Mouse (Mus musculus): ENCODE results near the gene Wipi2. TPM values are rescaled to one million over a fixed set of nuclear protein-coding genes. Genes with fewer than 3 reads are reported as not detected.

Wipi2 gene
- polyA plus RNA-seq, 1 experiment from 2014 or later = 38.9 TPM

- H3K27me3 ChIP-seq (ENCODE audit: control insufficient read depth, insufficient read depth, low read length) = no peaks in the 10 kb centered on the region
- ATAC-seq (ENCODE audit: insufficient read depth, low FRiP score) = no peak
- WGBS = 23% methylated on average over 5 of the region's 5 CpGs
Observed at GRCm38 (mm10) chr5:142673082-142673481, 45.6 kb downstream of the Wipi2 start.

DNA sequence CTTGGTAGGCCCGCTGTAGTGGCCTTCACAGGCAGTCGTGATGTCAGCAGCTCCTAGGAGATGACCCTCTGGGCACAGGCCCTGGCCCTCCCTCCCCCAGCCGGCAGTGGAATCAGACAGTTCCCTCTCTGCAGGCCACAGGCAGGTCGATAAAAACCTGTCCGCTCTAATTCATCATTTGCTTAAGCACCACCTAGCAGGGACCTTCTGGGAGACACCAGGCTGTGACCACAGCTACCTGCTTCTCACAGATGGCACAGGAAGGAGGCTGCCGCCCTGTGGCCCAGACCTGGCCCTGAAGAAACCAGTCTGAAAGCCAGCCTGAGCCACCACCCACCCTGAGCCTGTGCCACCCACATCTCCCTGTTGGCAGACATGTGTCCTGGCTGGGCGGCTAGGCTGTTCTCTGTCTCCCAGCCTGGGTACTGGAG is 50.7 kb downstream of the Wipi2 start:
- no peak for ATAC-seq (ENCODE audit: insufficient read depth, low FRiP score)
- no peaks in the 10 kb centered on the region for H3K4me1 ChIP-seq (ENCODE audit: control insufficient read depth, insufficient read depth, low read length)
- H3K9ac ChIP-seq (ENCODE audit: low read length) = no peak overlapping the region
- no peak overlapping the region for H3K27ac ChIP-seq (ENCODE audit: low read length)
- H3K27me3 ChIP-seq (ENCODE audit: control insufficient read depth, insufficient read depth, low read length) = no peaks in the 10 kb centered on the region
- H3K36me3 ChIP-seq (ENCODE audit: control insufficient read depth, insufficient read depth, low read length) = no peaks in the 10 kb centered on the region
- 50% methylated on average over 7 of the region's 7 CpGs for WGBS
- H3K4me3 ChIP-seq (replicated peaks; ENCODE audit: low read length) = no peak overlapping the region
- no peaks in the 10 kb centered on the region for H3K9me3 ChIP-seq (replicated peaks; ENCODE audit: control insufficient read depth, low read length)
- H3K4me2 ChIP-seq (ENCODE audit: low read depth, low read length) = no peak overlapping the region

More at GRCm38 (mm10) chr5:142673082-142673481, 45.6 kb downstream of the Wipi2 start:
- no peaks in the 10 kb centered on the region for H3K9me3 ChIP-seq (replicated peaks; ENCODE audit: control insufficient read depth, low read length)
- no peak overlapping the region for H3K4me3 ChIP-seq (replicated peaks; ENCODE audit: low read length)
- no peaks in the 10 kb centered on the region for H3K4me1 ChIP-seq (ENCODE audit: control insufficient read depth, insufficient read depth, low read length)
- no peak overlapping the region for H3K9ac ChIP-seq (ENCODE audit: low read length)
- no peak overlapping the region for H3K27ac ChIP-seq (ENCODE audit: low read length)
- no peak overlapping the region for H3K4me2 ChIP-seq (ENCODE audit: low read depth, low read length)
- H3K36me3 ChIP-seq (ENCODE audit: control insufficient read depth, insufficient read depth, low read length) = 0 out of 2 replicates have a peak, but pooled peaks cover 5% of the 10 kb centered on the region

- no peaks in the 10 kb centered on the region for H3K36me3 ChIP-seq (ENCODE audit: control insufficient read depth, insufficient read depth, low read length)
- H3K4me1 ChIP-seq (ENCODE audit: control insufficient read depth, insufficient read depth, low read length) = no peaks in the 10 kb centered on the region
- no peak for ATAC-seq (ENCODE audit: insufficient read depth, low FRiP score)
- no peak overlapping the region for H3K4me2 ChIP-seq (ENCODE audit: low read depth, low read length)
- no peak overlapping the region for H3K27ac ChIP-seq (ENCODE audit: low read length)
- H3K4me3 ChIP-seq (replicated peaks; ENCODE audit: low read length) = no peak overlapping the region
- H3K27me3 ChIP-seq (ENCODE audit: control insufficient read depth, insufficient read depth, low read length) = no peaks in the 10 kb centered on the region
- no peaks in the 10 kb centered on the region for H3K9me3 ChIP-seq (replicated peaks; ENCODE audit: control insufficient read depth, low read length)
- no peak overlapping the region for H3K9ac ChIP-seq (ENCODE audit: low read length)
- 83% methylated on average over 1 of the region's 1 CpGs for WGBS
Observed at GRCm38 (mm10) chr5:142679065-142679464, 51.6 kb downstream of the Wipi2 start.

GRCm38 (mm10) chr5:142681911-142682310 is 54.4 kb downstream of the Wipi2 start:
- H3K27me3 ChIP-seq (ENCODE audit: control insufficient read depth, insufficient read depth, low read length) = no peaks in the 10 kb centered on the region
- no peaks in the 10 kb centered on the region for H3K36me3 ChIP-seq (ENCODE audit: control insufficient read depth, insufficient read depth, low read length)
- H3K4me2 ChIP-seq (ENCODE audit: low read depth, low read length) = no peak overlapping the region
- no peaks in the 10 kb centered on the region for H3K4me1 ChIP-seq (ENCODE audit: control insufficient read depth, insufficient read depth, low read length)
- H3K9ac ChIP-seq (ENCODE audit: low read length) = no peak overlapping the region
- H3K9me3 ChIP-seq (replicated peaks; ENCODE audit: control insufficient read depth, low read length) = no peaks in the 10 kb centered on the region
- 81% methylated on average over 3 of the region's 3 CpGs for WGBS
- H3K4me3 ChIP-seq (replicated peaks; ENCODE audit: low read length) = no peak overlapping the region
- no peak for ATAC-seq (ENCODE audit: insufficient read depth, low FRiP score)
- H3K27ac ChIP-seq (ENCODE audit: low read length) = no peak overlapping the region

GRCm38 (mm10) chr5:142682529-142682928 is 55.0 kb downstream of the Wipi2 start:
- H3K9me3 ChIP-seq (replicated peaks; ENCODE audit: control insufficient read depth, low read length) = no peaks in the 10 kb centered on the region
- no peak for ATAC-seq (ENCODE audit: insufficient read depth, low FRiP score)
- no peaks in the 10 kb centered on the region for H3K27me3 ChIP-seq (ENCODE audit: control insufficient read depth, insufficient read depth, low read length)
- no peak overlapping the region for H3K4me2 ChIP-seq (ENCODE audit: low read depth, low read length)
- 87% methylated on average over 5 of the region's 5 CpGs for WGBS
- H3K9ac ChIP-seq (ENCODE audit: low read length) = no peak overlapping the region
- H3K27ac ChIP-seq (ENCODE audit: low read length) = no peak overlapping the region
- no peaks in the 10 kb centered on the region for H3K36me3 ChIP-seq (ENCODE audit: control insufficient read depth, insufficient read depth, low read length)
- H3K4me1 ChIP-seq (ENCODE audit: control insufficient read depth, insufficient read depth, low read length) = no peaks in the 10 kb centered on the region
- H3K4me3 ChIP-seq (replicated peaks; ENCODE audit: low read length) = no peak overlapping the region

GRCm38 (mm10) chr5:142688866-142689265 is 61.4 kb downstream of the Wipi2 start:
- WGBS = 51% methylated on average over 6 of the region's 6 CpGs
- no peaks in the 10 kb centered on the region for H3K4me1 ChIP-seq (ENCODE audit: control insufficient read depth, insufficient read depth, low read length)
- ATAC-seq (ENCODE audit: insufficient read depth, low FRiP score) = no peak

GRCm38 (mm10) chr5:142690343-142690742 is 62.8 kb downstream of the Wipi2 start:
- no peak for ATAC-seq (ENCODE audit: insufficient read depth, low FRiP score)
- no peaks in the 10 kb centered on the region for H3K27me3 ChIP-seq (ENCODE audit: control insufficient read depth, insufficient read depth, low read length)
- no peaks in the 10 kb centered on the region for H3K4me1 ChIP-seq (ENCODE audit: control insufficient read depth, insufficient read depth, low read length)
- 72% methylated on average over 3 of the region's 3 CpGs for WGBS
- H3K4me2 ChIP-seq (ENCODE audit: low read depth, low read length) = no peak overlapping the region
- H3K9me3 ChIP-seq (replicated peaks; ENCODE audit: control insufficient read depth, low read length) = no peaks in the 10 kb centered on the region
- no peak overlapping the region for H3K4me3 ChIP-seq (replicated peaks; ENCODE audit: low read length)
- no peak overlapping the region for H3K9ac ChIP-seq (ENCODE audit: low read length)
- H3K27ac ChIP-seq (ENCODE audit: low read length) = no peak overlapping the region
- no peaks in the 10 kb centered on the region for H3K36me3 ChIP-seq (ENCODE audit: control insufficient read depth, insufficient read depth, low read length)

More at GRCm38 (mm10) chr5:142688866-142689265, 61.4 kb downstream of the Wipi2 start:
- H3K27ac ChIP-seq (ENCODE audit: low read length) = no peak overlapping the region
- H3K9ac ChIP-seq (ENCODE audit: low read length) = no peak overlapping the region
- H3K4me2 ChIP-seq (ENCODE audit: low read depth, low read length) = no peak overlapping the region
- no peaks in the 10 kb centered on the region for H3K27me3 ChIP-seq (ENCODE audit: control insufficient read depth, insufficient read depth, low read length)
- no peak overlapping the region for H3K4me3 ChIP-seq (replicated peaks; ENCODE audit: low read length)
- no peaks in the 10 kb centered on the region for H3K9me3 ChIP-seq (replicated peaks; ENCODE audit: control insufficient read depth, low read length)
- H3K36me3 ChIP-seq (ENCODE audit: control insufficient read depth, insufficient read depth, low read length) = no peaks in the 10 kb centered on the region

DNA sequence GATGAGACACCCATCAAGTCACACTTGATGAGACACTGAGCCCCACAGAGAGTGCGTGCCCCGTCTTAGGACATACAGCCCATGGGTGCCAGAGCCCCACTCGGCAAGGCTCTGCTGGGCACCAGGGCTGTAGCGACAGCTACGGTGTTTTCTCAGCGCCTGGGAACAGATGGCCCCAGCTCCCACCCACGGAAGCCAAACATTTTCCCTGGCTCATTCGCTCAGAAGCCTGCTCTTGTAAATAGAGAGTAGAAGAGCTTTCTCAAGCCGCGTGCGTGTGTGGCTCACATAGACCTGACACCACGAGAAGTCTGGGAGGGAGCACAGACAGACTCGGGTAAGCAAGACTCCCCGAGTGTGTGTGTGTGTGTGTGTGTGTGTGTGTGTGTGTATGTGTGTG is 64.8 kb downstream of the Wipi2 start, which contains the start of gene Slc29a4:
TSS of gene Slc29a4 (plus strand) at position 265 of the 400 bp plus-strand sequence.
- 44% methylated on average over 14 of the region's 14 CpGs for WGBS
- Histone ChIP-seq H3K9ac (ENCODE audit: low read length) (no peak within 1 kb of the TSS), H3K36me3 (ENCODE audit: control insufficient read depth, insufficient read depth, low read length) (no peaks in the 10 kb centered on the region), H3K27ac (ENCODE audit: low read length) (no peak within 1 kb of the TSS), H3K27me3 (ENCODE audit: control insufficient read depth, insufficient read depth, low read length) (no peaks in the 10 kb centered on the region), H3K4me3 (replicated peaks; ENCODE audit: low read length) (no peak within 1 kb of the TSS), H3K4me1 (ENCODE audit: control insufficient read depth, insufficient read depth, low read length) (no peaks in the 10 kb centered on the region), H3K9me3 (replicated peaks; ENCODE audit: control insufficient read depth, low read length) (no peaks in the 10 kb centered on the region), H3K4me2 (ENCODE audit: low read depth, low read length) (no peak within 1 kb of the TSS)
- ATAC-seq (ENCODE audit: insufficient read depth, low FRiP score) = no peak

GRCm38 (mm10) chr5:142692971-142693737 is 65.7 kb downstream of the Wipi2 start:
- H3K27me3 ChIP-seq (ENCODE audit: control insufficient read depth, insufficient read depth, low read length) = no peaks in the 10 kb centered on the region
- no peaks in the 10 kb centered on the region for H3K4me1 ChIP-seq (ENCODE audit: control insufficient read depth, insufficient read depth, low read length)
- no peaks in the 10 kb centered on the region for H3K36me3 ChIP-seq (ENCODE audit: control insufficient read depth, insufficient read depth, low read length)
- no peaks in the 10 kb centered on the region for H3K9me3 ChIP-seq (replicated peaks; ENCODE audit: control insufficient read depth, low read length)
- no peak overlapping the region for H3K4me3 ChIP-seq (replicated peaks; ENCODE audit: low read length)
- H3K4me2 ChIP-seq (ENCODE audit: low read depth, low read length) = no peak overlapping the region
- H3K27ac ChIP-seq (ENCODE audit: low read length) = no peak overlapping the region
- no peak for ATAC-seq (ENCODE audit: insufficient read depth, low FRiP score)
- WGBS = 63% methylated on average over 12 of the region's 12 CpGs
- no peak overlapping the region for H3K9ac ChIP-seq (ENCODE audit: low read length)
